Mouse (Mus musculus) kidney, postnatal 0 days (tissue): ENCODE measurements around the gene Cers5. TPM values are rescaled to one million over a fixed set of nuclear protein-coding genes. Genes with fewer than 3 reads are reported as not detected.

Source experiments
- ATAC-seq: fragments of 200-750 bp; cut with Nextera tagmentation; replicated peaks from 2 replicates; pipeline ENCODE4 v1.8.0; 2017; ENCODE audit warnings: low read depth, moderate number of reproducible peaks, moderate TSS enrichment, moderate library complexity; ENCODE audit not compliant: low FRiP score
- DNase-seq: peaks from one replicate; pipeline ENCODE4 v3.0.0-alpha.2; 2016; ENCODE audit warnings: low spot score
- H3K27ac ChIP-seq: fragments of 300-500 bp; sonication (generic); 2 replicates; pipeline ENCODE4 v1.5.1; 2014; ENCODE audit warnings: mild to moderate bottlenecking
- H3K27me3 ChIP-seq: fragments of 300-500 bp; sonication (generic); 2 replicates; pipeline ENCODE4 v1.6.1; 2014; ENCODE audit warnings: low read length, mixed read lengths; ENCODE audit not compliant: insufficient read depth
- H3K36me3 ChIP-seq: fragments of 300-500 bp; sonication (generic); 2 replicates; pipeline ENCODE4 v1.6.1; 2014; ENCODE audit warnings: low read length, mixed read lengths; ENCODE audit not compliant: insufficient read depth
- H3K4me1 ChIP-seq: fragments of 300-500 bp; sonication (generic); replicated peaks from 2 replicates; pipeline ENCODE4 v1.6.1; 2014; ENCODE audit warnings: antibody characterized with exemption, low read length, mixed read lengths; ENCODE audit not compliant: insufficient read depth
- H3K4me2 ChIP-seq: fragments of 300-500 bp; sonication (generic); 2 replicates; pipeline ENCODE4 v1.6.1; 2014; ENCODE audit warnings: mild to moderate bottlenecking, low read length, moderate library complexity, mixed read lengths
- H3K4me3 ChIP-seq: fragments of 300-500 bp; sonication (generic); replicated peaks from 2 replicates; pipeline ENCODE4 v1.5.1; 2014; ENCODE audit warnings: low read depth, low read length
- H3K9ac ChIP-seq: fragments of 300-500 bp; sonication (generic); 2 replicates; pipeline ENCODE4 v1.6.1; 2014; ENCODE audit warnings: low read depth, low read length
- H3K9me3 ChIP-seq: fragments of 300-500 bp; sonication (generic); replicated peaks from 2 replicates; pipeline ENCODE4 v1.6.1; 2016; ENCODE audit warnings: low read length, inconsistent platforms, mixed read lengths
- CTCF ChIP-seq: IDR thresholded peaks from 2 replicates; pipeline ENCODE4 v1.5.1; 2016; ENCODE audit warnings: antibody characterized with exemption, low read depth, mild to moderate bottlenecking, moderate library complexity
- whole genome bisulfite sequencing: fragments of 180-500 bp; shearing (Covaris S2); extraction: QIAGEN DNeasy Blood & Tissue Kit; methylation state at CpG from one replicate; pipeline ENCODE4 v1.1.7; 2014; 5-methylcytosine and 5-hydroxymethylcytosine counted together
- polyA plus RNA-seq: library from polyadenylated mRNA; unstranded; fragments of >200 nt; fragmentation: Nextera tagmentation; extraction: Ambion mirVana; gene quantifications from 2 replicates; pipeline ENCODE4 v1.2.1, GENCODE M21; 2015

Gene Cers5
- polyA plus RNA-seq, 1 experiment from 2014 or later, result 60.8 TPM

- H3K9ac ChIP-seq, result no peak overlapping the region
- H3K36me3 ChIP-seq, result peaks cover 31% of the 10 kb centered on the region
- DNase-seq (no peak), ATAC-seq (no peak)
- H3K4me2 ChIP-seq, result no peak overlapping the region
- TF ChIP-seq CTCF, result no peak
- H3K9me3 ChIP-seq, result no peaks in the 10 kb centered on the region
- no peak overlapping the region for H3K4me3 ChIP-seq
- no peaks in the 10 kb centered on the region for H3K27me3 ChIP-seq
- H3K27ac ChIP-seq, result no peak overlapping the region
- 90% methylated on average over 16 of the region's 16 CpGs for WGBS
- 0 out of 2 replicates have a peak, but pooled peaks cover 4% of the 10 kb centered on the region for H3K4me1 ChIP-seq
Measured at GRCm38 (mm10) chr15:99792221-99792815, 19.6 kb upstream of the Cers5 start.

GRCm38 (mm10) chr15:99791003-99791402 is 18.3 kb upstream of the Cers5 start:
- Histone ChIP-seq H3K36me3 (peaks cover 31% of the 10 kb centered on the region), H3K9me3 (no peaks in the 10 kb centered on the region), H3K27ac (no peak overlapping the region), H3K4me1 (0 out of 2 replicates have a peak, but pooled peaks cover 4% of the 10 kb centered on the region), H3K4me2 (no peak overlapping the region), H3K9ac (no peak overlapping the region), H3K27me3 (no peaks in the 10 kb centered on the region), H3K4me3 (no peak overlapping the region)
- ATAC-seq (no peak), DNase-seq (no peak)
- TF ChIP-seq CTCF, result no peak
- 81% methylated on average over 3 of the region's 3 CpGs for WGBS

- no peaks in the 10 kb centered on the region for H3K27me3 ChIP-seq
- no peak for ATAC-seq
- H3K9ac ChIP-seq, result no peak overlapping the region
- H3K36me3 ChIP-seq, result peaks cover 31% of the 10 kb centered on the region
- no peak overlapping the region for H3K27ac ChIP-seq
- no peaks in the 10 kb centered on the region for H3K9me3 ChIP-seq
- DNase-seq, result no peak
- H3K4me3 ChIP-seq, result no peak overlapping the region
- WGBS, result 96% methylated on average over 6 of the region's 6 CpGs
- no peak overlapping the region for H3K4me2 ChIP-seq
- TF ChIP-seq CTCF, result no peak
- 0 out of 2 replicates have a peak, but pooled peaks cover 4% of the 10 kb centered on the region for H3K4me1 ChIP-seq
Measured at GRCm38 (mm10) chr15:99790464-99790863, 17.8 kb upstream of the Cers5 start.

- WGBS, result 16% methylated on average over 9 of the region's 9 CpGs
- DNase-seq, result peak; percentile 87
- ATAC-seq, result peak; percentile 75
- no peak for TF ChIP-seq CTCF
- Histone ChIP-seq H3K4me2 (peak overlapping the region; percentile 26; the same call in 1 of the 2 replicates), H3K36me3 (peaks cover 28% of the 10 kb centered on the region), H3K4me1 (0 out of 2 replicates have a peak, but pooled peaks cover 4% of the 10 kb centered on the region), H3K9ac (no peak overlapping the region), H3K4me3 (no peak overlapping the region), H3K27me3 (no peaks in the 10 kb centered on the region), H3K27ac (peak overlapping the region; percentile 65; the same call in 1 of the 2 replicates), H3K9me3 (no peaks in the 10 kb centered on the region)
Measured at GRCm38 (mm10) chr15:99787625-99788120, 15.0 kb upstream of the Cers5 start.

GRCm38 (mm10) chr15:99778677-99779335 is 6.1 kb upstream of the Cers5 start:
- no peak for ATAC-seq
- TF ChIP-seq CTCF, result no peak
- 84% methylated on average over 16 of the region's 16 CpGs for WGBS

GRCm38 (mm10) chr15:99778148-99778547 is 5.5 kb upstream of the Cers5 start:
- ATAC-seq (no peak), DNase-seq (peak; percentile 80)
- Histone ChIP-seq H3K27ac (no peak overlapping the region), H3K27me3 (no peaks in the 10 kb centered on the region), H3K4me2 (no peak overlapping the region), H3K4me3 (no peak overlapping the region), H3K4me1 (no peaks in the 10 kb centered on the region), H3K9ac (no peak overlapping the region), H3K36me3 (peaks cover 32% of the 10 kb centered on the region), H3K9me3 (no peaks in the 10 kb centered on the region)
- WGBS, result 32% methylated on average over 7 of the region's 7 CpGs
- TF ChIP-seq CTCF, result peak; percentile 87

More at GRCm38 (mm10) chr15:99778677-99779335, 6.1 kb upstream of the Cers5 start:
- Histone ChIP-seq H3K27me3 (no peaks in the 10 kb centered on the region), H3K4me3 (no peak overlapping the region), H3K4me2 (no peak overlapping the region), H3K9me3 (no peaks in the 10 kb centered on the region), H3K36me3 (peaks cover 39% of the 10 kb centered on the region), H3K9ac (no peak overlapping the region), H3K4me1 (no peaks in the 10 kb centered on the region), H3K27ac (no peak overlapping the region)
- no peak for DNase-seq
